Mouse (Mus musculus) left cerebral cortex, postnatal 4 days (tissue): Measurements from ENCODE around the gene Zfp978. TPM values are rescaled to one million over a fixed set of nuclear protein-coding genes. Genes with fewer than 3 reads are reported as not detected.
"Not testable (repeated sequence)": the region's sequence is repeated elsewhere in the genome, so short reads cannot be mapped to it uniquely, and the experiment has no call there.

Experiments
- DNase-seq: peaks from one replicate; pipeline ENCODE4 v3.0.0-alpha.2; 2022
- intact Hi-C: fragments of 180-260 bp; cut with DNase I; formaldehyde crosslinking; loops from one replicate; pipeline ENCODE4 v1.15.1; 2025
- total RNA-seq, 2 experiments: library from RNA; stranded (reverse); gene quantifications; 2 replicates each; pipeline ENCODE4 v1.2.3; 2021

Gene Zfp978
- total RNA-seq, 2 experiments from 2014 or later, result not detected

DNA sequence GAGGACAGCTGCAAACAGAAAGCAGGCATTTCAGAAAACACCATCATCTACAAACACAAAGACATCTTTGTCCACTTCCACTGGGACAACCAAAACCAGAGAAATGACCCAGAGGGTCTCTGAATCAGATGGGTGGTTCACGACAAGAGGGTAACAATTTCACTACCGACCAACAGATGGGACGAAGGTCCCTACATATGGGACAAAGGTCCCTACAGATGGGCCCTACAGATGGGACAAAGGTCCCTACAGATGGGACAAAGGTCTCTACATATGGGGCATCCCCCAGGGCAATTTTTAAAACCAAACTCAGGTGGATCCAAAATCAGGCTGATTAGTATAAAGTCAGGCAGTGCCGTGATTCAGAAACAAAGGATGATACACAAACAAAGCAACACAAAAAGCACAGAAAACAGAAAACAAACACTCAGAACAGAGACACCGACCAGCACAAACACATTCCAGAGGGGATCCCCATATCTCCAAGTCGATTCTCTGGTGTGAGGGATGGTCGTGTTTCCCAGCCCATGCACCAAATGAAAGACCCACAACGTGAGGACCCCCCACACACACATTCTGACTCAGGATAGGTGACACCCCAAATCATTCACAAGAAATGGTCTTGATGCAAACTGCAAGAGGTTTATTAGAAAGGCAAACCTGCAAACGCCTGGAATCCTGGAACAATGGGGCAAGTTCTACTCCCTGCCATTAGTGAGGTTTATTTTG, 11.3 kb upstream of the Zfp978 start:
- DNase-seq, intact Hi-C loops: not testable (repeated sequence)

DNA sequence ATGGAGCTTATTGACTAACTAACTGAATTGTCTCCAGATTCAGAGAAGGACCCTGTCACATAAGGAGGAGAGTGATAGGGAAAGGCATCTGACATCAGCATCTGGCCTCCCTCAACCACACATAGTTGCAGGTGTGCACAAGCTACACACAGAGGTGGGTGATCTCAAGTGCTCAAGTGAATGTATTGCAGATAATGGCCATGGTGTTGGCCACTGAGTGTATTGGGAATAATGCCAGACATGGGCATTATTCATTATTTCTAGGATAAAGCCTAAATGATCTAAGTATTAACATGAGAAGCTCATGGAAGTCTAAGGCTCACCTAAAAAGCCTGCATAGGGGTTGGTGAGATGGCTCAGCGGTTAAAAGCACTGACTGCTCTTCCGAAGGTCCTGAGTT, 10.6 kb upstream of the Zfp978 start:
- DNase-seq, intact Hi-C loops: not testable (repeated sequence)

DNA sequence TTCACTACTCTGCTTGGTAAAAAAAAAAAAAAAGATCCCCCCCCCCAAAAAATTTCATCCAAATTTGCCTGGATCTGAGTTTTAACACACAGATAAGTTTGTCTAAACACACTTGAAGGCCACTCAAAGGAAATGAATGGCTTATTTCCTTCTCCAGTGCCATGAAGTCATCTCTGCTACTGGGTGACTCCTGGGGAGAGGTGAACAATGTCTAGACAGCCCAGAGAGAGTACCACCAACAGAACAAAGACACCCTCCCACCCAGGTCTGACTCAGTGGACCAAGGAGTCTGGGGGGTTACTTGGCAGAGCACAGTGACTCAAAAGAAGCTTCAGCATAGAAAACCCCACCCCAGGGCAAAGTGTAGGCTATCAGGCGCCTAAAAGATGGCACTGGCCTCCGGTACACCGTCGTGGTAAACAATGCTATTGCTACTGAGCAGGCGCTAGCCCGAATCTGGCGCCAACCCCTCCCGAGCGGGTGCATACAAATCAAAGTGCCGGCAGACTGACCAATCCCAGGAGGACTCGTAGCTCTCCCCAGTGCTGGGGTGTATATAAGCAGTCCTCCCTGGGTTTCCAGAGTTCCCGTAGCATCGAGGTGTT, 9.6 kb upstream of the Zfp978 start:
- DNase-seq, intact Hi-C loops: not testable (repeated sequence)

DNA sequence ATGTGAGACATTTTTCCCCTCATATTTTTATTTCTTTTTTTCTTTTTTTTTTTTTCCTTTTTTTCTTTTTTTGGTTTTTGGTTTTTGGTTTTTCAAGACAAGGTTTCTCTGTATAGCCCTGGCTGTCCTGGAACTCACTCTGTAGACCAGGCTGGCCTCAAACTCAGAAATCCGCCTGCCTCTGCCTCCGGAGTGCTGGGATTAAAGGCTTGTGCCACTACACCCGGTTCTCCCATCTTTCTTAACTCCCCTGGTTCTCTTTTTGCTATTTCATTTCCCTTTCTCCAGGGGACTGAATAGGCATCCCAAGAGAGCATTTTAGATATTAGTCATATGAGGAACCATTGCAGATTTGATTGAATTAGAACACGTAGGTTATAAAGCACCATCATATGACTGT, 7.5 kb upstream of the Zfp978 start:
- DNase-seq, intact Hi-C loops: not testable (repeated sequence)

DNA sequence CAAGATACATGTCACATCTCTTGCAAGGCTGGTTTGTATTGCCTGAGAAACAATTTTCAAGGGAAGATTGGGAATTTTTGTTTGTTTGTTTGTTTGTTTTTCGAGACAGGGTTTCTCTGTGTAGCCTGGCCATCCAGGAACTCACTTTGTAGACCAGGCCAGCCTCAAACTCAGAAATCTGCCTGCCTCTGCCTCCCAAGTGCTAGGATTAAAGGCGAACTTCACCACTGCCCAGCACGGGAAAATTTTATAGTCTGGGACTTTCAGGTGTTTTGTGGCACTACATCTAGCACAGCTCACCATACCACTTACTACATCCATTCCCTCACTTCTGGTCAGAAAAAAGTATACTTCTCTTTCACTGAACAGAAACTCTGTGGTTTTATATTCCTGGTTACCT, 5.1 kb upstream of the Zfp978 start:
- DNase-seq, intact Hi-C loops: not testable (repeated sequence)

DNA sequence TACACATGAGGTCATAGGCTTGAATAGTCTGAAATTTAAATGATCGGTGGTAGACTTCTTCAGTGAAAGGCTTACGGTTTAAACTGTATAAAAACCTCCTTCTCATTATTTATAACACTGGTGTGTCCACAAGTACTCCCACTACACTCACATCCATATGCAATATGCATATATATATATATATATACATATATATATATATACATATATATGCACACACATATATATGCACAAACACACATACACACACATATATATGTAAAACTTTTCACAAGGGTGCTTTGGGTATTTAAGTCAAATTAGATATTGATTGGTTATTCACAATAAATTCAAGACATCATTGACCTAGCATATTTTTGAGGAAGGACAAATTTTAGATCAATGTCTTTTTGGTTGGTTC, 3.9 kb upstream of the Zfp978 start:
- DNase-seq, intact Hi-C loops: not testable (repeated sequence)

DNA sequence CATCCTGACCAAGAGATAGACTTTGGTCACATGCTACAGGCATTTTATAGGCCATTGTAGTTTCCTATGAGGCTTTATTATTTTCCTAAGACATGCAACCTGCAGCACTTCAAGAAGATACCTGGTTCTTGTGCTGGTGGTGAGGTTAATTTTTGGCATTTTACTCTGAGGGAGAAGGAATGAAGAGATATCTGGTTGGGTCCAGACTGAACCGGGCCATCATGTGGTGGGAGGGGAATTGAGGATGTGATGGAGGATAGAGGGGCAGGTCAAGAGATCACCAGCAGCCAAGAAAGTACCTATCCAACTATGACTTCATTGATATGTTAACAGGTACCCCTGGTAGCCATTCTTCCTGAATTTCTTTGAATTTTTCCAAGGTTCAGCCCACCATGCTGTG, 769 bp downstream of the Zfp978 start:
- DNase-seq, intact Hi-C loops: not testable (repeated sequence)

DNA sequence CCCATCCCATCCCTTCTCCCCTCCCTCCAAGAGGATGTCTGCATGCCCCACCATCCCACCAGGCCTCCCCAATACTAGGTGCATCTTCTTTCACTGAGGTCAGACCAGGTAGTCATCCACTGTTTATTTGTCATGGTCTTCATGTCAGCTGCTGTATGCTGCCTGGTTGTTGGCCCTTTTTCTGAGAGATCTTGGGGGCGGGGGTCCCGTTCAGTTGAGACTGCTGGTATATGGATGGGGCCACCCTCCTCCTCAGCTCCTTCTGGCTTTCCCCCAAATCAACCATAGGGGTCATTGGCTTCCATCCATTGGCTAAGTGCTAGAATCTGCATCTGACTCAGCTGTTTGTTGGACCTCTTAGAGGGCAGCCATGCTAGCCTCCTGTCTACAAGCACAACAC, 8.5 kb downstream of the Zfp978 start:
- DNase-seq, intact Hi-C loops: not testable (repeated sequence)

DNA sequence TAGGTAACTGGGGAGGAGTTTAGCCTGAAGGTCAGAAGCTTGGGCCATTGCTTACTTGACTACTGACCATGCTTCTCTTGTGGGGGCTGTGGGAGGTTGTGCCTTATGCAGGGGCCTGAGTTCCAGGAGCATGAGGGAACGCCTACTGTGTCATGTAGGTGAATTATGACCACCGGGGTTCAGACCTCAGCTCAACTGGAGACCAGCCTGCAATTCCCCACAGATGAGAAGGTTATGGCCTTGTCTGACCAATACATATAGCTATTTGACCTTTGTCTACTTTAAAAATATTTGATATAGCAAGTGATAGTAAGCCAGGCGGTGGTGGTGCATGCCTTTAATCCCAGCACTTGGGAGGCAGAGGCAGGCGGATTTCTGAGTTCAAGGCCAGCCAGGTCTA, 22.1 kb downstream of the Zfp978 start:
- intact Hi-C loops, DNase-seq: not testable (repeated sequence)

DNA sequence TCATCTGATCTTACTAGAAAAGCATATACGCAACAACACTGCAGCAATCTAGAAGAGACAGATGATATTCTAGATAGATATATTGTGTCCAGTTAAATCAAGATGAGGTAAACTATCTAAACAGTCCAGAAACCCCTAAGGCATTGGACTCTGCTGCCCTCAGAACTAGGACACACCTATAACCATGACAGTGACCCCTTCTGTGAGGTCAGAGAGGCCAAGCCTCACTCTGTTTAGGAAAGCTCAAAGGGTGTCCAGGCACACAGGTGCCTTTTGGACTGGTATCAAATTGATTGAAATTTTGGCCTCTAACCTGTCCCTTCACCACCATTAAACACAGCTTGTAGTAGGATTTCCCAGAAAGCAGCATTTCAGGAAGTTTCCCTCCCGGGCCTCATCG, 36.1 kb downstream of the Zfp978 start:
- not testable (repeated sequence) for DNase-seq

DNA sequence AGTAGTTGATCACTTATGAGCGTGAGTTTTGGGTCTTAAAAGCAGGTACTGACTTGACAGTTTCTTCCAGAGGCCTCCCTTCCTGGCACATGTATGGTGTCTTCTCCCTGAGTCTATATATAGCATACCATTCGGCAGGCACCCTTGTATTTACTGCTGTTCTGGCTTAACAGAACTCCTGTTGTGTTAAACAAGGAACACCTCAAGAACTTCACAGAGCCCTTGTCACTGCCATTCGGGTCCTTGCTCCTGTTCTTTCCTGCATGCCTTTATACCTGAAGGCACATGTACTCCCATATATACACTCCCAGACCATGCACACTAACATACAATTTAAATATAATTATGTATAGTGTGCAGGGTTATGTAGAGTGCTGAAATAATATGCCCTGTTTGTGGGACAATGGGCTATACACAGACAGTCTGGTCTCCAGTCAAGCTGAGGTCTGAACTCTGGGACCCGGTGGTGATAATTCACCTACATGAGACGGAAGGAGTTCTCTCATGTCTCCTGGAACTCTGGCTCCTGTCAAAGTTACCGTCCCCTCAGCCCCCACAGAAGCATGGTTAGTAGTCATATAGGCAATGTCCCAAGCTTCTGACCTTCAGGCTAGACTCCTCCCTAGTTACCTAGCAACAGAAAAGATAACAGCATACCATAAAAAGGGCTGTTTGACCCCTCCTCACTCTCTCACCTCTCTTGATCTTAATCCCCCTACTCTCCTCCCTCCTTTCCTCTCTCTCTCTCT, 37.0 kb downstream of the Zfp978 start:
- intact Hi-C loops, result not testable (repeated sequence)

More for the DNA sequence above, 36.1 kb downstream of the Zfp978 start:
- intact Hi-C loops, result not testable (repeated sequence)

DNA sequence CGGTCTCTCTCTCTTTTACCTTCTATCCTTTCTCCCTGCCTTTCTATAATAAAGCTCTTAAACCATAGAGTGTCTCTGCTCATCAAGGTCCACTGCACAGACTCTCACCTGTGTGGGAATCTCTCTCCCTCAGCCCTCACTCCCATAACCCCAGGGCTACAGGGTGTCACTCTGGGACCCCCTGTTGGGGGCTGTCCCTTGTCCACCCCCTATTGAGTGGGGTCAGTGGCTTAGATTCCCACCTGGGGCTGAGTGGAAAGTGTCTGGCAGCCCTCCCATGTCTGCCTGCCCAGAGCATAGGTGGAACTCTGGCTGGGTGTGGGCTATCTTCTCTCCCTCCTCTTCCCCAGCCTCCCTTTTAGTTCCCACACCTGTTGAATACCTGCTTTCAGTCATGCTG, 37.6 kb downstream of the Zfp978 start:
- DNase-seq, result peak; percentile 14

More for the DNA sequence above, 37.0 kb downstream of the Zfp978 start:
- not testable (repeated sequence) for DNase-seq

DNA sequence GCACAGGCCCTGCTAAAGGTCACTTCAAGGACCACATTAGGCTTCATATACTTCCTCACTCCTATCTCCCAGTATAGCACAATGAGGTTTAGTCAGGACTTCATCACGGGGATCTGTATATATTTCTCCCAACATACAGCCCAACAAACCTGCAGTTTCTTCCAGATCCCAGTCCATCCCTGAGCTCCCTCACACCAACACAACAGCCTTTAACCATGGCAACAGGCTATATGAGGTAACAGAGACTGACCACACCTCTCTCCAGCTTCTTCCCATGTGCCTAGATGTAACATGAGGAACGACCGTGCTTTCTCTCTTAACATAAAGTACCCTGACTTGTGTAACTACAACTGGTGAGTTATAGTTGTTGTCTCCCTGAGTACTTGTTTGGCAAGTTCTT, 38.4 kb downstream of the Zfp978 start:
- intact Hi-C loops, DNase-seq: not testable (repeated sequence)

More for the DNA sequence above, 37.6 kb downstream of the Zfp978 start:
- intact Hi-C loops, result not testable (repeated sequence)

DNA sequence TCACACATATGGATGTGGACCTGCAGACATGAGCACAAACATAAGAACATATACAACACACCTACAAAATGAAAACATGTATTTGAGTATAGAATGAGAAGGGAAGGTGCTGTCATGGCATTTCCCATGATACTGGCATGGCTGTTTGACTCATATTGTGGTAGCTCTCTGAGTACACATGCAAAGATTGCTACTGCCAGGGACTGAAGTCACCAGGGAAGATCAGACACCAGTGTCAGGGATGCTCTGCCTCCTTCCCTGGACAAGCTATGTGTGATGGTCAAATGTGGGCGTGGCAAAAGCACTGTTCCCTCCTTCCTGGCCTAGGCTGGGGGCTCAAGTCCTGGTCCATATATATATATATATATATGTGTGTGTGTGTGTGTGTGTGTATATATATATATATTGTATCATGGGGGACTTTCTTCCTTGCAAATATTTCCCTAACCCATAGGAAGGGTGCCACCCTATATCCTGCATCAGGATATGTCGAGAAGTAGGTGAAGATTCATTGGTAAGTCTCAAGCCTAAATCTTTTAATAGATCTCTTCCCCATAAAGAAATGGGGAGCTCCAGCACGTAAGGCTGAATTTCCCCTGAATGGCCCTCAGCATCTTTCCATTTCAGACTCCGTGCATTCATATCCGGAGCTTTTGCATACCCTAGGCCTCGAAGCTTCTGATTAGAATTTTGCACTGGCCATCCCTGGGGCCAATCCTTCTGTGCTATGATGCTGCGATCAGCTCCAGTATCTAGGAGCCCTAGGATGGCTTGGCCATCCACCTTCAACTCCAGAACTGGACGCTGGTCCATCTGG, 39.1 kb downstream of the Zfp978 start:
- DNase-seq, intact Hi-C loops: not testable (repeated sequence)

DNA sequence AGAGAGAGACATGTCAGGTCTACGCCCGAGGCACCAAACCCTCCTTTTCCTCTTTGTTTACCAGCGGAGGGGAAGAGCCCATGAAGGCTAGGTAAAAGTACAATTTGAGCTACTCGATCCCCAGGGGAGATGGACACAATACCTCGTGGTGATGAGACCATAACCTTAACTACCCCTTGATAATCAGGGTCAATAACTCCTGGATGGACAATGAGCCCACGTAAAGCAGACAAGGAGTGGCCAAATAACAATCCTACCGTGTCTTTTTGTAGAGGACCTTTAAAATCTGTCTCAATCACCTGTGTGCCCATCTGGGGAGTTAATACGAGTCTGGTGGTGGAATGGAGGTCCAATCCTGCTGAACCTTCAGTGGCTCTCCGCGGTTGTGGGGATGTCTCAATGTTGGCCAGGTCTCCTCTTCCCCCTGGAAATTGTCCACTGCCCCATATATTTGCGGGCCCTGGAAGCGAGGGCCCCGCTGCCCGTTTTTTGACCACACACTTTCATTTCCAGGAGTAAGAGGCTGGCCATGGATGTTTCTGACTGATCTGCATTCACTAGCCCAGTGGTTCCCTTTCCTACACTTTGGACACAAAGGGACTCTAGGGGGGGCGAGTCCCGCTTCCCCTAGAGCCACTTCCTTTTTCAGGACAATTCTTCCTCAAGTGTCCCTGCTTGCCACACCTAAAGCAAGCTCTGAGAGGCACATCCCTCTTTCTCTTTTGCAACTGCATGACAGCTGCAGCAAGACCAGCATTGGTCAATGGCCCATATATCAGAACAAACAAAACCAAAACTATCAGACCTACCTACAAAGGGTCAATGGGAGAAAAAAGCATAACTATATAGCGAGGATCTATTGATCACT, 40.0 kb downstream of the Zfp978 start:
- DNase-seq, intact Hi-C loops: not testable (repeated sequence)

DNA sequence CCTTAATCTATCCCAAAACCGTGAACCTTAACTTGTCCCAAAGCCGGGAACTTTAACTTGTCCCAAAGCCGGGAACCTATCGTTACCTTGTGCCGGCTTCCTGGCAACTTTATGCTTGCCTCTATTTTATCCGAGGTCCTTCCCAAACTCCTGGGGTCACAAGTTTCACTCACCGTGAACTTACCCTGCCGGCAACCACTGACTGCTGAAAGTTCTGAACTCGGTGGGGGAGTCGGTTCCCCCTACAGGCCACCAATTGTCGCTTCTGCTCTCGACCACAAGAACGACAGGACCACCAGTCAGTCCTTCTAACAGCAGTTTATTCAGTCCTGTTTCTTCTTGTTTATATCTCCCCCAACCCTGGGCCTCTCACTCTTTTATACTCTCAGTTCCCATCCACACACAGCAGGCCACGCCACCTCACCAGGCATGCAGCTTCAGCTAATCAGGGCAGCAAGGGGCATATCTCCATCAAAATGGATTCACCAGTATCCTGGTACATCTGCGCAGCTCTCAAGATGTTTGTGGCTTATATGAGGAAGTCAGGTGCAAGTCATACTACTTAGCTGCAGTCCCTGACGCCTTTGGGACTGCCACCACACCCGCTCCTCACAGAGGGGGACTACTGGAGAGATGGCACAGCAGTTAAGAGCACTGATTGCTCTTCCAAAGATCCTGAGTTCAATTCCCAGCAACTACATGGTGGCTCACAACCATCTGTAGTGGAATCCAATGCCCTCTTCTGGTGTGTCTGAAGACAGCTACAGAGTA, 40.8 kb downstream of the Zfp978 start:
- DNase-seq, intact Hi-C loops: not testable (repeated sequence)

DNA sequence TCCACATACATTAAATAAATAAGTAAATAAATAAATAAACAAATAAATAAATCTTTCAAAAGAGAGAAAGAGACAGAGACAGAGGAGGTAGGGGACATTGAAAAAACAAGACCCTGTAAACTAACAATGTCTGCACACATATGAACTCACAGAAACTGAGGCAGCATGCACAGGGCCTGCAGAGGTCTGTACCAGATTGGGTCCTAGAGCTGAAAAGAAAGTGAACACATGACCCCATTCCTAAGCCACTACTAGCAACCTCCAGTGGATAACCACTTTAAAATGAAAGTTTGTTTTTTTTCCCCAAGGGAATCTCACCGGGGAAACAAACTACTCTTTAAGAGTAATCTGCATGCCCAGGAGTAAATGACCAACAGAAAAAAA, 41.4 kb downstream of the Zfp978 start:
- intact Hi-C loops, result not testable (repeated sequence)

DNA sequence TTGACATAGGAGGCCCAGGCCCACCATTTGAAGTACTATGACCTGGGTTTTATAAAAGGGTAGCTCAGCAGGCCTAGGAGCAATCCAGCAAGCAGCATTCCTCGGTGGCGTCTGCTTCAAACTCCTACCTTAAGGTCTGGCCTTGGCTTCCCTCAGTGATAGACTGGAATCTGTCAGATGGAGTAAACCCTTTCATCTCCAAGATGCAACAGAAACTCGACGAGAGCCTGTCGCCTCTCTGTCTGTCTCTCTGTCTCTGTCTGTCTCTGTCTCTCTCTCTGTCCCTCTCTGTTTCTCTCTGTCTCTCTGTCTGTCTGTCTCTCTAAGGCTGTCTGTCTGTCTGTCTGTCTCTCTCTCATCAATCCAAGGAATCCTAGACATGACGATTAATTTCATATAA, 42.4 kb downstream of the Zfp978 start:
- intact Hi-C loops, DNase-seq: not testable (repeated sequence)

More for the DNA sequence above, 41.4 kb downstream of the Zfp978 start:
- not testable (repeated sequence) for DNase-seq
